Mouse (Mus musculus): ENCODE data around the gene Dad1. TPM values are rescaled to one million over a fixed set of nuclear protein-coding genes. Genes with fewer than 3 reads are reported as not detected.

The Dad1 gene
- total RNA-seq, 2 experiments from 2014 or later, result 115 to 120 TPM

DNA sequence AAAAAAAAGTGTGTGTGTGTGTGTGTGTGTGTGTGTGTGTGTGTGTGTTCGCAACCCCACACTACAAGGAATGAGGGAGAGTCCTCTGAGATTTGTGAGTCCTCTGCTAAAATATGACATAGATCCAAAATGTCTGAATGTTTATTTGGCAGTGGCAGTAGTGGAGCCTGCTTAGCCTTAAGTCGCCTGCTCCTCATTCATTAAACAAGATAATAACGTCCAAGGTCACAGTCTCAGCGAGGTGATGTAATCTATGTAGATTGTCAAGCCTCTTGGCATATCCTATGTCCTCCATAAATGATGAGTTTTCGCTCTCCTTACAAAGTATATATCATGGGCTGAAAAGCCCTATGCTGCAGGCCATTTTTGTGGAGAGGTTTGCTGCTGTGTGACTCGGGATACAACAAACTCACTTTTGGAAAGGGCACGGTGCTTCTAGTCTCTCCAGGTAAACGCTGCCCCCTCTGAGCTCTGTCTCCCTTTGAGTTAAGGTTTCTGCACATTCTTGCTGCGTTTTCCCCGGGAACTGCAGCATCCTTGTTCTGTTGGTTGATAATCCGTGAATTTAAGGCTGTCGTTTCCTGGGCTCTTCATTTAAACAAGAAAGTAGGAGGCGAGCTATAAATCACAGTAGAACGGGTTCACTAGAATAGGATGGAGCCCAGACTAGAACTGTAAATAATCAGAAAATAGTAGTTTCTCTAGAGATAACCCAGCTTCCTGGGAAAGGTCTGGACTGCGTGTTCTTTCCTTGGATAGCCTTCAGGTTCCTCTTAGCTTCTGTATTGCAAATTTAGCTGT is 47.0 kb downstream of the Dad1 start:
- no peak for DNase-seq (ENCODE audit: low spot score in 2 of 2)

DNA sequence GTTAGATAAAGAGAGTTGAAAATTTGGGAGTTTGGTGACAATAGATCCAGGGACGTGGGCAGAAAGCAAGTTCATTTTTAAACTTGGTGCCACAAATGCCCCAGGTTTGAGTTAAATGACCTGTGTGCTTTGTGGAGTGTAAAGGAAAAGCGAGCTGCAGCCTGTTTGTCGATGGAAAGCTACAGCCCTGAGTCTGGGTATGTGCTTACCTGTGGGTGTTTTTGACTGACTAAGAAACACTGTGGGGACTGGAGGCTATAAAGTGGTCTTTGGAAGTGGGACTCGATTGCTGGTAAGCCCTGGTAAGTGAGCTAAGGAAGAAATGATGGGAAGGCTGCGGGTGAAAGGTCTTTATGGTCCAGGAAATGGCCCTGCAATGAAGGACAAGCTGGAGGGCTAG is 47.6 kb downstream of the Dad1 start:
- DNase-seq (ENCODE audit: low spot score in 2 of 2), result no peak

DNA sequence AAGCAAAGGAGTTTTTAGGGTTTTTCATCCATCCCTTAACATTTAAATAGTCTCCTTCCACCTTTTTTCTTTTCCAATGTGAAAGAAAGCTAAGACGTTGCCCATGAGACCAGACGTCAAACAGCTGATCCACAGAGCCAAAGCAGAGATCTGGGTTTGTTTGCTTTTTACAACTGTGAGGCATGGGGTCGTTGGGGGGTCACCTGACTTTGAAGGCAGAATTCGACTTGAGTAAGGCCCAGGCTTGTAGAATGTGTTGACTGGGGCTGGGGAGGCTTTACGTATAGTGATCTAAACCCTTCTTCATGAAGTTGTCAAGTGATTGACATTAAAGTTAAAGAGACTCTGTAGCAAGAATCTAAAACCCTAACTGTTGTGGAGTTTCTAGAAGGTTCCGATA is 48.0 kb downstream of the Dad1 start:
- no peak for DNase-seq (ENCODE audit: low spot score in 2 of 2)

DNA sequence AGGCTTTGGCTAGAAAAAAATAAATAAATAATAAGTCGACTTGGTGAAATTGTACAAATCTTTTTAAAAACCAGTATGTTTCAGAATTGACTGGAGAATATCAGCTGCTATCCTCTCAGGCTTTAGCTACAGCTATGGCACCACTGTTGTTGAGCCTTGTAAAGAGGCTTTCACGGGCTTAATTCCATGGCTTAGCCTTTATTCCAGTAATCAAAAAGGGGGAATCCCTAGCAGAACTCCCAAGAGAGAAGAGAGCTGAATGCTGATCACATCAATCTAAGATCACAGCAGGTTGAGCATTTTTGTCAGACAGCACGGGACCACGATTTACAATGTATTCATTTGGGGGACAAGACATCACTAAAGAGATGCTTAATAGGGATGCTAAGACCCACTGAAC is 49.1 kb downstream of the Dad1 start:
- no peak for DNase-seq (ENCODE audit: low spot score in 2 of 2)

DNA sequence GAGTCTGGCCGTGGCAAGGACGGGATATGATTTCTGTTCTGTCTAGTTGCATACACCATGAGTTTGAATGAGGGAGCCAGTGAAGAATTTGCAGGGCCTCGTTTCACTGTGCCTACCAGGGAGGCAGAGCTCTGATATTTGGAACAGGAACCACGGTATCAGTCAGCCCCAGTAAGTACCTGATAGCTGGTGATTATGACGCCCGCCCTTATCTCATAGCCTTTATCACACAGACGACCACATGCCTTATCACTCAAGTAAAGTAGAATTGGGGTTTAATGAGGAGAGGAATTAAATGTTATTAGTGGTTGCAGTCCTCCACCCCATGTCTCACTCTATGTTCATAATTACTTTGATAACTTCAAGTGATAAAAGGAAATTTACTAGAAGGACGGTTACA is 49.6 kb downstream of the Dad1 start:
- no peak for DNase-seq (ENCODE audit: low spot score in 2 of 2)

DNA sequence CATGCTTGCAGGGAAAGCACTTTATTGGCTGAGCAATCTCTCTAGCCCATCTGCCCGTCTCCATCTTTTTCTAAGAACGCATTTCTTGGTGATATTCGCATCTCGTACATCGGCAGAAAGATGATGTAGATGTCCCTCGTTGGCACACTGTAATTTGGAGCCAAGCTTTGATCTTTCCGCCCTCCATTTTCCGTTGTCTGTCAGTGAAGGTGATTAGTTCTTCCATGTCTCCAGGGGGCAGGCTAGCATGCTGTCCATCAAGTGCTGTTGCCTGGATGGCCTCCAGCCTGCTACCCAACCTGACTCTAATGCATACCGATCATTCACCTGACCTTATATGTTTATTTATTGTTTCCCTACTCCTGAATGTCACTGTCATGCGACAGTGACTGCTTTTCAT is 50.1 kb downstream of the Dad1 start:
- no peak for DNase-seq (ENCODE audit: low spot score in 2 of 2)

DNA sequence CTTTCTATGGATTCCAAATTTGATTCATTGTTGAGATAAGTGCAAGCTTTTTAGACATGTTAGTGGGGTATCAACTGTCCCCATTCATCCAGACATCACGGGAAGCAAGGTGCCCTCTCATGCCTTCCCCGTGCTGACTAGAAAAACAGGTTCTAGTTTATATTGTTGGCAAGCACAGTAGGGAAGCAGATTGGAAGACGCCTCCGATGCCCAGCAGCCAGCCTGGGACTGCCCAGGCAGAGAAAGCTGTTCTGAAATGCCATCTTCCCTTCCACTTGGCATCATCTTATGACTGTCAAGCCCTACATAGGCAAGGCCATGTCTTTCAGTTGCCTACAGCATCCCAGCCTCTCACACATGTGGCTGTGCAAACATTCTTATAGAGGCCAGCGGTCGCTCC is 50.7 kb downstream of the Dad1 start:
- DNase-seq (ENCODE audit: low spot score in 2 of 2), result no peak

DNA sequence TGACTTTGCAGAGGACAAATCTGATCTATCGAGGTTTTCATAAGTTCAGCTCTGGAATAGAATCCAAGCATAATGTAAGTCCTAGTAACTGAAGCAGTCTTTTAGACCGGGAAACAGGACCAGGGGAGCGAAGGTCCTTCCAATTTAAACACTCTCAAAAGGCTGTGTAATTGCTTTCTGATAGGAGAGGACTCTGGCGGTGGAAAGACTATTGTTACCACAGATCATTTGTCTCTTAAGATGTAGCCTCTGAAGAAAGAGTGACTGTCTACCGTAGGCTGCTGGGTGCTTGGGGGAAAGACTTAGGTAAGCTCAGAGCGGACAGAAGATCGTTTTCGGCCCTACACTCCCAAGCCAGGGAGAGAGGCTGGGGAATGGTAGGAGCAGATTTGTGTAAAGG is 53.5 kb downstream of the Dad1 start:
- DNase-seq (ENCODE audit: low spot score in 2 of 2), result no peak

DNA sequence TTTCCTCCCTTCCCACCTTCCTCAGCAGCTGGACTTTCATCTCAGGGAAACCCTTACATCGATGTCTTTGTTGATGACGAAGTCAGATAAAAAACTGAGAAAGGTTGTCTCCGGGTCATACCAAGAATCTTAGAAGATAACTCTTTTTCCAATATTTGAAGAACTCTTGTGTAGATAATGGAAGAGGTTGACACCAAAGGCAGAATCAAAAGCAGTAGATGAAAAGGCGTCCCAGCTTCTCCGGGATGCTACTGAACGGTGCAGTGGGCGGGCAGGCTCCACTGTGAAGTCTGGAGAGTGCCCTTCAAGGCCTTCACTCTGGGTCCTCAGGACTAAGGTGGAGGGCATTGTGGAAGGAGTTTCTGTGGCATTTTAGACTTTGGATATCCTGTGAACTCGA is 54.2 kb downstream of the Dad1 start:
- no peak for DNase-seq (ENCODE audit: low spot score in 2 of 2)

DNA sequence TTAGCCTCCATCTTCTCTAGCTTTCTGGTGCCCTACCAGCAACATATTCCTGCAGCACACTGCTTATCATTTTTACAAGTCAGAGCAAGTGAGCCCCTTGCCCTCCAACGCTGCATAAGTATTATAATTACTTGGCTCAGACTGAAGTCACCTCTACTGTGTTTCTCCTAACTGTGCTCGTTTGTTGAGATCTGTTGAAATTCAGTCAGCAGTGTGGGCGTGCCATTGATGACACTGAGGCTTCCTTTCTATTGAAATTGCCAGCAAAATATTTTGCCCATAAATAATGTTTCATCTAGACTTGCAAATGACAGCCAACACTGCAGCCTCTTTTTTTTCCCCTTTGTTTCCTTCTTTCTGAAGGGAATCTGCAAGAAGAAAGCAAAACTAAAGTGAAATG is 56.2 kb downstream of the Dad1 start:
- DNase-seq (ENCODE audit: low spot score in 2 of 2), result no peak

DNA sequence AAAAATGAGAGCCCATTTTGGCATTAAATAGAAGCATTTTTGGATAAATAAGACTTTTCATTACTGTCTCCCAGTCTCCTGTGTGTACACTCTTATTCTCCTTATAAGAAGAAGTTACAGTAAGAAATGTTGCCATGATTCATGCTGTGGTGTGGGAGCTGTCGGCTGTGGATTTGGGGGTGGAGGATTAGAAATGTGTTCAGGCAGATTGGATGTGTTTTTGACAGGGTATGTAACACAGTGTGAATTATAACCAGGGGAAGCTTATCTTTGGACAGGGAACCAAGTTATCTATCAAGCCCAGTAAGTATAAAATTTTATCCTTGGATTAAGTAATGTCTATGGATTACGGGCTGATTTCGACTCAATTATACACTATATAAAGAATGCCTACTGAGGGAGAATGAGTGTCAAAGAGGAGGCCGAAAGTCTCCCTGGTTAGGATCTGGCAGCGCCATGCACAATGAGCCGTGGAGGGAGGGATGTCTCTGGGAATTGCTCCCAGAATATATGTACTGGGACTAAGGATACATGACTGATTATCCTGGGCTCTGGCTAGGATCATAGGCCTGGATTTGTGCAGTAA is 58.0 kb downstream of the Dad1 start:
- no peak for DNase-seq (ENCODE audit: low spot score in 2 of 2)

DNA sequence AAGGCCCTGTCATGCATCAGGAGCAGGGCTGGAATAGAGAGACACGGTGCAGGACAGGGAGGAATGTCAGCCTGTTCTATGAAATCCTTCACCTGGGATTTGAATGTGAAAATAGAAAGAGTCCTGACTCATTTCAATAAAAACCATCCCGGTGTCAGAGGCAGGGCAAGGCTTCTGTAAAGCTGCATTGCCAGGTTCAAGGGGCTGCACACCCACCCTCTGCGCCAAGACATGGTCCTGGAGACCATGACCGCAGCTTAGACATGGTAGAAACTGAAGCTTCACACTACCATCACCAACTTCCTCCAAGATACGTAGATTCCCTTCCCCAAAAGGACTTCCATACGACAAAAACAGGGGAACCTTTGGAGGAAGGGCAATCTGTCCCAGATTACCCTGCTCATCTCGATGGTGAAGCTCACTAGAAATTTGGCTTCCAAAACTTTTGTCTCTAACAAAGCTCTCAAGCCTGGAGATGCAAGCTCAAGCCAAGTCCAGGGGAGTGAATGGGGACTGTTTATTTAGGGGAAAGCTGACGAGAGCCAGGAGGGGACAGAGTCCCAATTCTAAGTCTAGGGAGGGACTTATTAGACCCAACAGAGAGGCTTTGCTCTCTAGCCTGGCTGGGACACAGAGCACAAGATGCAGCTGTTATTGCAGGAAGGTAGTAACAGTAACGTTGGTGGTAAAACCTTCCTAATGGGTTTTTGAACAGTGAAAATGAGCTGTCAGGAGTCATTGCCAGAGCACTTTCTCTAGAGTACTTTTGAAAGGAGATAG is 60.4 kb downstream of the Dad1 start:
- DNase-seq (ENCODE audit: low spot score in 2 of 2), result no peak

DNA sequence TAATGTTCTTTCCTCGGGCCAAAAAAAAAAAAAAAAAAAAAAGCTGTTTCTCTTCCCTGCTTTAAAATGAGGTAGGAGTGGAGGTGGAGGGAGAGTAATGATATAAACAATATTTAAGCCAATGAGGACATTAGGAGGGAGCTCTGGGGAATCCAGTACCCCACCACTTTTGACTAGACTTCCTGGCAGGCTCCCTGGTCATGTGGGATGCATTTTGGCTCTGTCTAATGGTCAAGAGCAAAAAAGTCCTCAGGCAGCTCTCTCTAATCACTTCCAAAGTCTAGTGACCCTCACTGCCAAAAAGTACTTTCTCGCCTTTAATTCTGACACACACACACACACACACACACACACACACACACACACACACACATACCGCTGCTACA is 61.4 kb downstream of the Dad1 start:
- no peak for DNase-seq (ENCODE audit: low spot score in 2 of 2)

DNA sequence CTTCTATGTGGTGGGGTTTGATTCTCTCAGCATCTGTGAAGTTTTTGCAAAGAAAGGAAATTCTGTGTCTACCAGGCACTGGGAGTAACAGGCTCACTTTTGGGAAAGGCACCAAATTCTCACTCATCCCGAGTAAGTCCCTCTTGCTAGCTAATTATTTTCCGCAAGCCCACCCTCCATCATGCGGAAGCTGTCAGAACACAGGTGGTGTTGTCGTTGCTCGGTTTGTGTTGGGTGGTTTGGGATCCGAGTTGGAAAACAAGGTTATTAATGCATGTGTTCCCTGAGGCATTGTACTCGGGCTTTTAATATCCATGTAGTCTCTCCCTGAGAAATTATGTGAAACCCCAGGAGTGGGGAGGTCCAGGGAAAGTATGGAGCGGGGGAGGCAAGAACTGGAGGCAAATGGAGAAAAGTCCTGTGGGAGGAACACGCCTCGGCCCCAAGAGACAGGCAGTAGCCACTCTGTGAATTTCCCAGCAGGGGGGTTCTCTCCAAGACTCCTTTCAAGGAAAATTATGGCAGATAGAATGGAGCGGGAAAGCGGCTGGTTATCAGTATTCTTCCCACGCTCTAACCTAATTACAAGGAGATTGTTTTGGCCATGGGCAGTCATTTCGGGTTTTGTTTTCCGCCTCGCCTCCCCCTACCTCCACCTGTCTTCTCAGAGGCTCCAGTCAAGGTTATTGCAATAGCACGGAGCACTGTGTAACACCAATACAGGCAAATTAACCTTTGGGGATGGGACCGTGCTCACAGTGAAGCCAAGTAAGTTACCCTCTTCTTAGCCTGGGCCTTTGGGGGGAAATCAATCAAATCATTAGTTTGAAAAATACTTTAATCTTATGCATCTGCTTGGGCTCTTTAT is 62.1 kb downstream of the Dad1 start:
- DNase-seq (ENCODE audit: low spot score in 2 of 2), result peak; percentile 6 to 12

DNA sequence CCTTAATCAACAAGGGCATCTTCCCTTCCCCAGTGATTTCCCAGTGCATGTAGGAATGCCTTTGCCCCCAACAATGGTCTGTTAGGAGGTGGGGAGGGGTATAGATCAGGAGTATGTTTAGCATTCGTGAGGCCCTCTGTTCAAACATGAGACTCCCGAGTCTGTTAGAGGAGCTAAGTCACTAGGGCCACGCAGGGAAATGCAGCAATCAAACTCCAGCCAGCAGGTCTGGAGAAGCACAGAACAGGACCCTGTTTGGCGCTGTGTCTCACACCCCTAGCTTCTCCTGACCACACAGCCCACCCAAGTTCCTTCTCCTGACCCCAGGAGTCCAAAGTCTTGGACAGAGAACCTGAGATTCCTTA is 62.9 kb downstream of the Dad1 start:
- DNase-seq (ENCODE audit: low spot score in 2 of 2), result no peak

DNA sequence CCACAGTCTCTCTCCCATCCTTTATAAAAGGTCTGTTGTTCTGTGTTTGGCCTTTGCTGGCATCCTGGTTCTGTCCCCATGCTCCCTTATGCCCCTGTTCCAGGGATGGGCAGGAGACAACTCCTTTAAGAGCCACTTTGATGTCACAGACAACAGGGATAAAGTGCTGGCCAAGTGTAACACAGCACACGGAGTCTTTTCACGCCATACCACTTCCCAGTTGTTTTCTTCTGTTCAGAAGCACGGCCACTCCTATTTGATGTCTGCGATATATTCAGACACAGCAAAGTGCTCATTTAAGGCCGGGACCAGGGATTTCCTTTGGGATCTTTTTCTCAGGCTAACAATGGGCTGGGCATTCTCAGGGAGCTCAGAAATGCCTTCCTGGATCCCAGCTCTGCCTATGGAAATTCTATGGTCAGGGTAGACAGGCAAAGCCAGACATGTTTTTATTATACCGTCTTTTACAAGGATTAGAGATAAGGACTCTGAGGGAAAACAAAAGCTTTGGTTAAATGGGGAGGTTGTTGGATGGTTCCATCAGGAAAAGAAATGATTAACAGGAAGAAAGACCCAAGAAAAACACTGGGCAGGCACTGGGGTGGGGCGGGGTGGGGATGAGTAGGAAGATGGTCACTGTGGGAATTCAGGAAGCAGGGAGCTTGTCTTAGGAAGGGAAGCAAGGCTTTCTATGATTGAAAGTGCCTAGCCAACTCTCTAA is 63.4 kb downstream of the Dad1 start:
- no peak for DNase-seq (ENCODE audit: low spot score in 2 of 2)

DNA sequence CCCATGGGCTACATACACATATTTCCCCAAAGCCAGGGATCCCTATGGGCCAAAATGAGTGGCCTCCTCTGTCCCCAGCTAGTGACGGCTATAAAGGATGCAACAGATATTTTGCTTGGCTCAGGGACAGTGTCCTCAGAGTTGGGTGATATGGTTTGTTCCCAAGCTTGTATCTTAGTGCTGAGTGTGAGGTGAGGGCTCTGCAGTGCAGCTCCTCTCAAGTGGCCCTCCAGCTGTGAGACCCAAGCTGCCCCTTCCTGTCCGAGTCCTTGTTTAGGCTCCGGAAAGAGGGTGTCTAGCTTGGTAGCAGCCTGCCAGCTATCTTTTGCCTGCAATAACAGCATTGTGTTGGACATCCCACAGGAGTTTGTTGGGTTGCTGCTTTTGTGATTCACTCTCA is 64.6 kb downstream of the Dad1 start:
- DNase-seq (ENCODE audit: low spot score in 2 of 2), result no peak

DNA sequence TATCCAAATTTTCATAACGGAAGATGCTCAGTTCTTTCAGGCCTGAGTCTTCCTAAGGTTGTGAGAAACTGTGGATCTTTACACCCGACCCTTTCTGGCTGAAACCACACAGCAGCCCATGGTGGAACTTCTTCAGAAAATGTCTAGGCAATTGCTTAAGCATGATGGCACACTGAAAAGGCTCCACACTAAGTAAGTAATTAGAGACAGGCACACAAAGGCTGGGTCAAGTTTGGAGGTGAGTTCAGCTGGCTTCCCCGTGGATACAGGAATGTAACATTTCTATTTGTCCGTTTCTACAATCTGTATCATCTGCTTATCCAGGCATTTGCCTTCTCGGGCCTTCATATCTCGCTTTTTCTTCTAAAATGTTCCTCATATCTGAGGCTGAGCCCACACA is 66.7 kb downstream of the Dad1 start:
- DNase-seq (ENCODE audit: low spot score in 2 of 2), result no peak
